Comparison of ENCODE assay signal across 13 mouse cellular contexts in genomic region chr1:23173054-23173802, GRCm38 (mm10).
A peak's percentile ranks its signal among the peaks of the same experiment; 100 is the strongest.
DNase-seq lines count a peak whose midpoint lies in the region; ATAC-seq and TF ChIP-seq lines count a peak whose summit lies in the region.
"Had no signal": no experiment of that assay in that cellular context is flagged by ENCODE, and none has a peak within 500 bp of the region (broad histone marks: within the 10 kb centered on the region; RNA-seq: fewer than 3 reads in every experiment).

No protein-coding gene starts in this region.

- no peaks in the 10 kb centered on the region for H3K27me3 ChIP-seq in heart, embryonic 10.5 days (ENCODE audit: insufficient read depth, poor library complexity, severe bottlenecking)
- no peaks in the 10 kb centered on the region for H3K27me3 ChIP-seq in lung, embryonic 16.5 days (ENCODE audit: control insufficient read depth, insufficient read depth, low read depth, low read length)
- no peaks in the 10 kb centered on the region for H3K27me3 ChIP-seq in intestine, postnatal 0 days (replicated peaks; ENCODE audit: control insufficient read depth, insufficient read depth, low read length)
- H3K27me3 ChIP-seq: embryonic facial prominence, embryonic 13.5 days; limb, embryonic 15.5 days had no signal

- no peak overlapping the region for H3K9ac ChIP-seq in lung, embryonic 16.5 days (ENCODE audit: low read length)
- H3K9ac ChIP-seq in intestine, postnatal 0 days (ENCODE audit: low read depth, low read length), result no peak overlapping the region
- H3K9ac ChIP-seq: embryonic facial prominence, embryonic 13.5 days; limb, embryonic 15.5 days had no signal

- no peak overlapping the region for H3K4me2 ChIP-seq in lung, embryonic 16.5 days (ENCODE audit: low read depth, low read length)
- no peak overlapping the region for H3K4me2 ChIP-seq in intestine, postnatal 0 days (replicated peaks; ENCODE audit: low read depth)
- H3K4me2 ChIP-seq: embryonic facial prominence, embryonic 13.5 days; limb, embryonic 15.5 days had no signal

- H3K27ac ChIP-seq in heart, embryonic 10.5 days, result no peak overlapping the region
- H3K27ac ChIP-seq in lung, embryonic 16.5 days (ENCODE audit: low read length), result peak overlapping the region; percentile 76
- no peak overlapping the region for H3K27ac ChIP-seq in intestine, postnatal 0 days (ENCODE audit: low read depth, low read length)
- H3K27ac ChIP-seq: embryonic facial prominence, embryonic 13.5 days; limb, embryonic 15.5 days; midbrain, embryonic 10.5 days had no signal

- ATAC-seq in lung, embryonic 16.5 days (ENCODE audit: low read depth), result peak; percentile 81
- no peak for ATAC-seq in activated CD4-positive, CD25-positive, alpha-beta regulatory T cell, adult 4 months
- no peak for ATAC-seq in intestine, postnatal 0 days
- ATAC-seq: forebrain, embryonic 16.5 days had no signal

- no peaks in the 10 kb centered on the region for H3K36me3 ChIP-seq in heart, embryonic 10.5 days
- no peaks in the 10 kb centered on the region for H3K36me3 ChIP-seq in lung, embryonic 16.5 days (ENCODE audit: control insufficient read depth, insufficient read depth, low read length)
- no peaks in the 10 kb centered on the region for H3K36me3 ChIP-seq in intestine, postnatal 0 days (ENCODE audit: control insufficient read depth, insufficient read depth)
- H3K36me3 ChIP-seq: embryonic facial prominence, embryonic 13.5 days; limb, embryonic 15.5 days; midbrain, embryonic 10.5 days had no signal

- peak; percentile 90 for DNase-seq in heart, adult 11 months
- DNase-seq in heart, embryonic 10.5 days (ENCODE audit: low spot score), result no peak
- DNase-seq in NIH3T3 (ENCODE audit: low read depth), result peak; percentile 19
- peak; percentile 44 for DNase-seq in kidney, adult 11 months
- DNase-seq in B cell, adult 2 months, result no peak
- DNase-seq: thymus, postnatal 4 days had no signal

- no peaks in the 10 kb centered on the region for H3K4me1 ChIP-seq in heart, embryonic 10.5 days
- peaks cover 16% of the 10 kb centered on the region; the same call in 1 of the 2 replicates for H3K4me1 ChIP-seq in lung, embryonic 16.5 days (replicated peaks; ENCODE audit: control insufficient read depth, insufficient read depth, low read length)
- no peaks in the 10 kb centered on the region for H3K4me1 ChIP-seq in intestine, postnatal 0 days (replicated peaks; ENCODE audit: control insufficient read depth, insufficient read depth, low read length)
- H3K4me1 ChIP-seq: embryonic facial prominence, embryonic 13.5 days; limb, embryonic 15.5 days; midbrain, embryonic 10.5 days had no signal

- WGBS in heart, embryonic 10.5 days, result 68% methylated on average over 7 of the region's 7 CpGs
- 34% methylated on average over 7 of the region's 7 CpGs for WGBS in lung, embryonic 16.5 days
- 54% methylated on average over 7 of the region's 7 CpGs for WGBS in intestine, postnatal 0 days

- no peak overlapping the region for H3K4me3 ChIP-seq in heart, embryonic 10.5 days
- no peak overlapping the region for H3K4me3 ChIP-seq in lung, embryonic 16.5 days (ENCODE audit: low read length)
- H3K4me3 ChIP-seq in intestine, postnatal 0 days (ENCODE audit: low read depth, low read length), result no peak overlapping the region
- H3K4me3 ChIP-seq: embryonic facial prominence, embryonic 13.5 days; limb, embryonic 15.5 days; midbrain, embryonic 10.5 days had no signal

- no peaks in the 10 kb centered on the region for H3K9me3 ChIP-seq in heart, embryonic 10.5 days
- H3K9me3 ChIP-seq in lung, embryonic 16.5 days (ENCODE audit: control insufficient read depth, low read length), result peaks cover 2% of the 10 kb centered on the region; the same call in 1 of the 2 replicates
- no peaks in the 10 kb centered on the region; the same call in 1 of the 2 replicates for H3K9me3 ChIP-seq in intestine, postnatal 0 days (ENCODE audit: control insufficient read depth)
- H3K9me3 ChIP-seq: embryonic facial prominence, embryonic 13.5 days; limb, embryonic 15.5 days; midbrain, embryonic 10.5 days had no signal

- no peak for TF ChIP-seq CTCF in intestine, postnatal 0 days (IDR thresholded peaks at IDR 0.05; ENCODE audit: low read depth)

Comparison
In these comparisons a context has a peak if more than half of its experiments do, and no peak if none do; other contexts are left out.
1. DNase-seq: peak in heart, adult 11 months (single experiment), NIH3T3 (single experiment) and kidney, adult 11 months (single experiment); none in heart, embryonic 10.5 days (single experiment) and B cell, adult 2 months (0 of 2).